Mouse (Mus musculus) CD4-positive helper T cell, adult 2 months (primary cell): Measurements from ENCODE around the gene Zfp639.
A peak's percentile ranks its signal among the peaks of the same experiment; 100 is the strongest.

Experiments
- DNase-seq: peaks from one replicate; pipeline ENCODE4 v3.0.0-alpha.2; 2012; ENCODE audit warnings: low read depth, missing footprints, low spot score

The Zfp639 gene

DNA sequence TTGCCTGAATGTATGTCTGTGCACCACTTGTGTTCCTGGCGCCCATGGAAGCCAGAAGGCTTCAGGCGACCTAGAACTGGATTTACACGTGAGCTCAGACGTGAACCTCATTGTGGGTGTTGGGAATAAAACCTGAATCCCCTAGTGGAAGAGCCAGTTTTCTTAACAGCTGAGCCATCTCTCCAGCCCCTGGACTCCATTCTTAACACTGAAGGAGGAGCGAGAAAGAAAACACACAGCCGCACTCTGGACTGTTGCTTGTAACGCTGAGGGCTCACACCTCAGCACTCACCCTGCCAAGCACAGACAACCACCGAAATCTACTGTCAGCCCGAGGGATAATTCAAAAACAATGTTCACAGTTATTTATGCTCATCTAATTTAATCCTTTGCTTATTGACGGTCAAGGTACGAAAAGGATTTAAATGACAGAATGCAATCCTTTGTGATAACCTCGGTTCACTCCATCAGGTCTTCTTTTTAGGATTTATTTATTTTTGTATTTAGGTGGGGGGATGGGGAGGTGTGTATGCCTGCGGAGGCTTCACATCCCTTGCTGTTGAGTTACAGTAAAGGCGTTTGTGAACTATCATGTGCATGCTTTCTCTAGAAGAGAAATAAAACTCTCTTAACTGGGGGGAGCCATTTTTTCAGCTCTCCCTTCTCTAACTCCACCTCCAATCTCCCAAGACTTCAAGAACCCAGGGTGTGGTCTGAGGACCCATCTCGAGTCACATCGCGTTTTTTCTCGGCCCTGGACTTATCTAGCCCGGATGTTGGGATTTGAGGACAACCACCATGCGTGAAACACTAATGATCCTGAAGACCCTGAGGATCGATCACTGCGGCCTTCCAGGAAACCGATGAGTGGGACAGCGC lies at the start of gene Zfp639:
Gene Zfp639, plus strand, starts transcription at position 764 of the 879 bp plus-strand sequence.
- DNase-seq: peak; percentile 15

DNA sequence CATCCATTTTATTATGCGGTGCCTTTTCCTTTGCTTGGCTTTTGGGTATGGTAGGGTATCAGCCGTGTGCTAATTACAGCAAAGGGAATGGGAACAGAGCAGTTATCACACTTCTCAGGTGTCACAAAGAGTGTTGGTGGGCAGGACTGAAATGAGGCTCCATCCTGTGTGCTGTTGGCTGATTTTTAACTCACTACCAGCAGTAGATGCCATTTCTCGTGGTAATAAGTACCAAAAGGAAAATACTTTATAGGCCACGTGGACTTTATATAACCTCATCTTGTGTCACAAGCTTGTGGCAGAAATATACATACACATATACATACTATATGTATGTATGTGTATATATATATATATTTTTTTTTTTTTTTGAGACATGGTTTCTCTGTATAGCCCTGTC lies 42.7 kb upstream of the Zfp639 start:
- no peak for DNase-seq

DNA sequence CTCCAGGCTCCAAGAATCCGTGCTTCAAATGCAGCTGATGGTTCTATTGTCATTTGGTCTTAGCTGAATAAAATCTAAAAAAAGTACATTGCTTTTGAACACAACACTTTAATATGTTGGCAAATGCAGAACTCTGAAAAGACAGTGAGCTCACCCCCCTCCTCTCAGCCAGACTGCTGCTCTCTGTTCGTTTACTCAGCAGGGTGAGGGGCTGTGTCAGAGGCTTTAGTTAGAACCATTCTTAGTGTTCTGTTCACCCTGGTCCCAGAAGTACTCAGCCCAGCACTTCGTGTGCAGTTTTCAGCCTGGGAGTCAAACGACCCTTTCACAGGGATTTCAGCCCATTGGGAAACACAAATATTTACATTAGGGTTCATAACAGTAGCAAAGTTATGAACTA lies 41.6 kb upstream of the Zfp639 start:
- DNase-seq: no peak

DNA sequence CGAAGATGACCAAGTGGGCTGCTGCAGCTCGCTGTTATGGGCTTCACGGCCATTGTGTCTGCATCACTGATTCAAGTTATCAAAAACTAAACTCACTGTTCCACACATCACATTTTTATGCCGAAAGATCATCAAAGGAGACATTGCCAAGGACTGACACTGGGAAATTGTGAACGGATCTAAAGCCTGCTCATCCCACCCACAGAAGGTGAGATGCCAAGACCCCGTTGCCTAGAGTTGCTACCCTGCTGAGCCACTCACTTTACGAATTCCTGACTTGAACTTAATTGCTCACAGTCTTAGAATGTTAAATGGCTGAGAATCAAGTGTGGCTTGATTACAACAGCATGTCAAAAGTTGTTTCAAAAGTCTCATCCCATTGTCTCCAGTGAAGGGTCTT lies 39.6 kb upstream of the Zfp639 start:
- no peak for DNase-seq

DNA sequence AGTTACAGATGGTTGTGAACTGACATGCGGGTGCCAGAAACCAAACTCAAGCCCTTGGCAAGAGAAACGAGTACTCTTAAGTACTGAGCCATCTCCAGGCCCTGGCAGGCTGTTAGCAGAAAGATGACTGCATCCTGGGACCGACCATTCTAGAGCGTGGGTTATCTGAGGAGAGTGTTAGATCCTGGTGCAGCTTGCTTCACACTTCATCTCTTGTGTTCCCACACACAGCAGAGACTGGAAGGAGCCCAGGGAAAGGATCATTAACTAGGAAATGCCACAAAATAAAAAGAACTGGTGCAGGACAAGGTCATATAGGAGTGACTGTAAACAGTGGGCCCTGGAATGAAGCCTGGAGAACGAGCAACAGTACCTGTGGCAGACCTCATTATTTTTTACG lies 39.0 kb upstream of the Zfp639 start:
- no peak for DNase-seq

DNA sequence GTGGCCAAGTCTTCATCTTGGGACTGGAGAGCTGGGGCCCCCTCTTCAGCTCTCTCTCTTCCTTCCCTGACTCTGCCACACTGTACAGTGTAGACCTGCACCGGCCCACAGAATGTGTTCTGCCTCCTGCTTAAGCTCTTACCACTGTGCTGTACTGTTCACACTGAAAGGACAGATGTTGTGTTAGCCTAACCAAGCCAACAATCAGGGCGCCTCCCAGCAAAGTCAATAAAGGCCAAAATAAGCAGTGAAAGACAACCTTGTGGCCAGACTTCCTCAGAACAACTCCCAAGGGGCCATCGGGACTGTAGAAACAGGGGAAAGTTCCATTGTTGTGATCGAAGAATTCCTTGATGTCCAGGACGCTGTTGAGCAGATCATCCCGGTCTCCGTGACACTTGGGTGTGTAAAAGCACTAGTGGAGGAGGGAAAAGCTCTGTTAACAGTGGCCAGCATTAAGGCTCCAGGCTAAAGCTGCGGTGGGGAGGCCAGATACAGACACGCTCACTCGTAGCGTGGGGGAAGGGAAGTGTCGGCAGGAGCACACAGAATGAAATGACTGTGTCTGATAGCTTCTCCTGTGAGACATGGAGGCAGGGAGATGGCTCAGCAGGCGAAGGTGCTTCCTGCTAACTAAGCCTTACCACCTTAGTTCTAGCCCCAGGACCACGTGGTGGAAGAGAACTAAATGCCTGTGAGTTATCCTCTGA lies 37.7 kb upstream of the Zfp639 start:
- DNase-seq: no peak

DNA sequence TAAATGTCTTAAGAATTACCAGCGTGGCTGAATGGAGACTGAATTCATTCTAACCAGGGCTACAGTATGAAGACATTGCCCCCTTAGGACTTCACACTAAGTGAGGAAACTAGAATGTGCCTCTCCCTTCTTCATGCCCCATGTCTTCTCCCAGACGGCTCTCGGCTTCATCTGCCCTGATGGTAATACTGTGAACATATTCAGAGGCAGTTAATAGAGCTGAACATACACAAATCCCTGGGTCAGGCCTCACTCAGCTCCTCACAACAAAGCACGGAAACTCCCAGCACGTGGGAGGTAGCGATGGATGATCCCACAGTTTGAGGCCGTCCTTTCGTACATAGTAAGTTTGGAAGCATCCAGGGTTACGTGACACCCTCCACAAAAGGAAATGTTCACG lies 36.9 kb upstream of the Zfp639 start:
- DNase-seq: no peak

DNA sequence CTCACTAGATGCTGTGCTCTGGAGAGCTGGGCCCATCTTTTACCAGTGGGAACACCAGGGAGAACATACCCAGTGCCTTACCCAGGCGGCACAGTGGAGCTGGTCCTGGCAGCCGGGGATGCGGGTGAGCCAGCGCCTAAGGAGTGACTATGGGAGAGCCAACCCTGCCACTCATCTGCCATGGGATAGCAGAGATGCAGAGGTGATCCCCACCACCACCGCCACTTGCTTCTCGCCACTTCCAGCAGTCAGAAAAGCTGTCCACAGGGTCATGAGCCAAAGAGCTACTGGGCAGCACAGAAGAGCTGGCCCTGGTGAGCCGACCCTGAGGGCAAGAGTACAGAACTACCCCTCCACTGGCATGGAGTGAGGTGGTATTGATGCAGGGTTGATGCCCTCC lies 30.1 kb upstream of the Zfp639 start:
- no peak for DNase-seq

DNA sequence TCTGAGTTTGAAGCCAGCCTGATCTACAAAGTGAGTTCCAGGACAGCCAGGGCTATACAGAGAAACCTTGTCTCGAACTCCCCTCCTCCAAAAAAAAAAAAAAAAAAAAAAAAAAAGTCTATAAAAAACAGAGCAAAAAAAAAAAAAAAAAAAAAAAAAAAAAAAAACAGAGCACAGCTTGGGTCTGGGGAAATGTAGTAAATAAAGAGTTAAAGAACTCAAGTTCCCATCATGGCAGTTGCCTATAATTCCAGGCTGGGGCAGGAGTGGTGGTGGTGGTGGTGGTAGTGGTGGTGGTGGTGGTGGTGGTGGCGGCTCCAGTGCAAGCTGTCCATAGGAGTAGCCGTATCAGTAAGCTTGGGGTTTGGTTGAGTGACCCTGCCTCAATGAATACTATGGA lies 27.0 kb upstream of the Zfp639 start:
- DNase-seq: no peak

DNA sequence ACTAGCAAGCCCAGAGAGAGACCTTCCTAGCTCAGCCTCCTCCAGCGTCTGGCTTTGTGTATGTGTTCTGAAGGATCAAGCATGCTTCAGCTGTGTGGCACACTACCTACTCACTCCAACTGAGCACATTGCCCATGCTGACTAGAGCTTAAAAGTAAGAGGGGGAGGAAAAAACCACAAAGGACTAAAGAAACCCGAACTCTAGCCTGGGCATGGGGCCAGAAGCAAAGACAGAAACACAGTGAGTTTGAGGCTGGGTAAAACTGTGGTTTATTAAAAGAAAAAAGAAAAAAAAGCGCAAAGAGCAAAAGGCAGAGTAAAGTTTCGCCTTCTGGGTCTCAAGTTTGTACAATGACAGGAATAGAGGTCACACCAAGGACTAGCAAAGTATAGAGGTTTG lies 23.5 kb upstream of the Zfp639 start:
- no peak for DNase-seq

DNA sequence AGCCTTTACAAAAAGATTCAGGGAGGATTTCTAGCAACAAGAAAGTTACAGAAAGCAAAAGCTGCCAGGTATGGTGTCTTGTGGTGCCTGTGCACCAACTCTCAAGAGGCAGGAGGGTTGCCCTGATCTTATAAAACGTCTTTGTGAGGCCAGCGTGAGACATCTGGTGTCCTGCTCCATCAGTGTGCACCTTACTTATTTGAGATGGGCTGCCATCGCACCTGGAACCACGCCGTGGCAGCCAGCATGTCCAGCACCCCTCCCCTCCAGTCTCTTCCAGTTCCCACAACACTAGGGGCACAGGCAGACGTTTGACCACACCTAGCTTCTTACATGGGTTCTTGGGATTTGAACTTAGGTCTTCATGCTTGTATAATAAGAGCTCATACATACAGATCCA lies 21.9 kb upstream of the Zfp639 start:
- DNase-seq: no peak

DNA sequence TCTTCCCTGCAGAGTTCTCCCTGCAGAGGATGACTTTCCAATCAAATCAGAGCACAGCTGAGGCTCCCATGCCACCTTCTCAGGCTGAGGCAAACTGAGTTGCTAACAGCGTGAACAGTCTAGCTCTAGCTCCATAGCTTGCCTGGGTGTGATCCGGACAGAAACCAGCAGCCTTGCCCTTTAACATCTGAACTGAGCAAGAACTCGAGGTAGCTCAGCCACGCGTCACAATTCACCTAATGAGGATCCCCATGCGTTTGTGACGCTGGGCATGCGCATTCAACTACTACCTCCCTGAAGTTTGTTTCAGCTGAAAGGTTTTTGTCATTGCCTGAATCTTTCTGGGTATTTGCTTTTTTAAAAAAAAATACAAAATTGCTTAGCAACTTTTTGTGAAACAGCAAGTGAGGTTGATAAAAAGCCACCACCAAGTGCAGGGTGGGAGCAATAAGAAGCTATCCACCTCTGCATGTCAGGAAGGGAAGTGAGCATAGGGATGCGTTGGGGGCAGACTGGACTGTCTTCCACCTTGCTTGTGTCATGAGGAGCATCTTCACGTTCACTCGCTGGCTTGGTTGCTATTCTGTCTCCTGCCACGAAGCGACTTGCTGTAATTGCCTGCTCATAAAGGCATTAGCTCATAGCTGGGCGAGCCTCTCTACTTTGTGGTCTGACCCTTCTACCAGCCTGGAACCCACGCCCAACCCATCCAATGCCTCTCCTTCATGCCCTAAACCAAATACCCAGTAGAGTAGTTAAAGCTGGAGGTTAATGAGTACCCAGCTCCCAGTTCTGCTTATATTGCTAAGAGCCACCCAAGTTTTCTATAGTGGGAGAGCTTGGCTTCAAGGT lies 19.8 kb upstream of the Zfp639 start:
- no peak for DNase-seq

DNA sequence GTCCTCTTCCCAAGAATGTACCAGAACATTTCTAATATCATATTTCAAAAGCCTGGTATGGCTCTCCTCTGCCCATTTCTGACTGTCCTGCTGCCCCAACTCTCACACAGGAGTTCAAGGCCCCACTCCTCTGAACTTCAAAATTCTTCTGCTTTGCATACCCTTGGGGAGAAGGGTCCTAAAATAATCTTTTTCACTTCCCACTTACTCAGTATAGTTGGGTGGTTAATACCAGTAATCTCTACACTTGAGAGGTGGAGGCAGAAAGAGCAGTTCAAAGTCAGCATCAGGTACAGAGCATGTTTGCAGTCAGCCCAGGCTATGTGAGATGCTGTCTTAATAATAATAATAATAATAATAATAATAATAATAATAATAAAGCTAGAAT lies 19.1 kb upstream of the Zfp639 start:
- DNase-seq: no peak

DNA sequence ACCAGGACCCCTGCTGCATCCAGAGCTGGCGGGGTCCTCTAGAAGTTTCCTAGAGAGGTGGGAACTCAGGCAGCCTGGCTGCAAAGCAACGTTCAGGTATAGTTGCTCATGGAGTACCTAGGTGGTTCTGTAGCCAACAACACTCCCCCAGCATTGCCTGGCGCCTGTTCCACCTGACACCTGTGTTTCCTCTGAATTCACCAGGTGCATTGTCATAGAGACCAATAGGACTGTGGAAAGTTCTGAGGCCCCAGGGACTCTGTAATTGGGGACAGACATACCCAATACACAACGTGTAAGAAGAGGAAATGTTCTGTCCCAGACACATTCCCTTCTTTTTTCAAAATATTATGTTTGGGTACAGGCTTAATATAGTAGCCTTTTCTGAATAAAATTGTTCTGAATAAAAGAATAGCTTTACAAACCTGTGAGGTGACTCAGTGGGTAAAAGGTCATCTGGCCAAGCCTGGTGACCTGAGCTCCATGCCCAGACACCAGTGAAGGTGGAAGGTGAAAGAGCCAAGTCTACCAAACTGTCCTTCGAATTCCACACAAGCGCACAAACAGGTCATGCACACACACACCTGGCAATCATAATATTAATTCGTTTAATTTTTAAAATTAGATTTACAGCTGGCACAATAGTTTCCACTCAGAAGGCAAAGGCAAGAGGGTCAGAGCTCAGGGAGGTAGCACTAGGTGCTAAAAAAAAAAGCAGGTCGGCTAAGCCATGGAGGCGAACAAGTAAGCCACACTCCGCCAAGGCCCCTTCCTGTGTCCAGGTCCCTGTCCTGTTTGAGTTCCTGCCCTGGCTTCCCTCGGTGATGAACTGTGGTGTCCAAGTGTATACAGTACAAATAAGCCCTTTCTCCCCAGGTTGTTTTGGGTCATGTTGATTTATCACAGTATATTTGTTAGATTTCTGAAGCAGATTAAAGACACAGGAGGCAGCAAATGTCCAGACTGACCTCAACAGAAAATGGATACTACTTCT lies 17.7 kb upstream of the Zfp639 start, which contains the start of gene Kcnmb3:
Gene Kcnmb3, minus strand, starts transcription at position 135 of the 994 bp plus-strand sequence.
- DNase-seq: no peak

DNA sequence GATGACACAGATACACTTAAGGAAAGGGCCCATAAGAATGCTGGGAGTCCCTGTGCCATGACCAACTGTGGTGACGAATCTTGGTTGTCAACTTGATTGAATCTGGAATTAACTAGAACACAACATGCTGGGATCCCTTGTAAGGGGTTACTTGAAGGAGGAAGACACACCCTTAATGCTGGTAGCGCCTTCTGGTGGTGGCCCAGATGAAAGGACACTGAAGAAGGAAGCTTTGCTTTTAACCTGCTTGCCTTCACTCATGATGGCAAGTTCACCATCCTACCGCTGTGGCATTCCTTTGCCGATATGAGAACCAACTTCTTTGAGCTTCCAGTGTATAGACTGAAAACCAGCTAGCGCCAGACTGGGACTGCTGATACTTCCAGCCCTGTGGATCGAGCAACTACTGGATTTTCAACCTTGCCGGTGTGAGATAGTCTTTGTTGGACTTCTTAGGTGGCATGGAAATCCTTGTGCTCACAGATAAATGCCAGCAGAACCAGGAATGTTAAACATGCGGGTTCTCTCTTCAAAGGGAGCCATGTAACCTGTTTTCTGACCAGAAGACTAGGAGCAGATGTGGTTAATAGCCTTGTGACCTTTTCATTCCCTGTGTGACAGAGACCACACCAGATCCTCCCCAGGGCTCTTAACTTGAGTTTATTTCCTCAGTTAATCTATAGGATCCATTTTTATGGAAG lies 15.5 kb upstream of the Zfp639 start:
- DNase-seq: peak; percentile 13

DNA sequence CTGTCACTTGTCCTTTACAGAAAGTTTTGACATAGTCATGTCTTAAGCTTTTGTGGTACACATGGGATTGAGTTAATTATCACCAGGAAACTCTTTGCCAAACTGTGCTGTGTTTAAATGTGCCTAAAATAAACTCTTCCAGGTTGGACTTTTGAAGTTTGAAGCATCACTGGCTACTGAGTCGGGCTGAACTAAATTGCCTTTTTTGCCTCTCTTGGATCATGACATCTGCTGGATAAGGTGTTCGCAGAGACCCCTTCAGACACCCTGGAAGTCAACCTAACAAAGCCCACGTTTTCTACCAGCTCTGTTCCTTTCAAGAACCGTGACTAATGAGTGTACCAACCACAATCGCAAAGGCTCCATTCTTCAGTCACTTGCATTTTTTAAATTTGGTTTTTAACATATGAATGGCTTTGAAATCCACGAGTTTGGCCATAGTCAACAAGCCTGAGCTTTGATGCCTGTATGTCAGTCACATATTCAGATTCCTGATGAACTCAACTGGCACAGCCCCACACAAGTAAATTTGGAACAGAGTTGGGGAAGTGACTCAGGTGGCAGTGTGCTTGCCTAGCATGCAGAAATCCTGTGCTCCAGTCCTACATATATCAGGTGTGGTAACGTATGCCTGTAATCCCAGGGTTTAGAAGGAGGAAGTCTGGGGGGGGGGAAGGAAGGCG lies 14.8 kb upstream of the Zfp639 start:
- no peak for DNase-seq

DNA sequence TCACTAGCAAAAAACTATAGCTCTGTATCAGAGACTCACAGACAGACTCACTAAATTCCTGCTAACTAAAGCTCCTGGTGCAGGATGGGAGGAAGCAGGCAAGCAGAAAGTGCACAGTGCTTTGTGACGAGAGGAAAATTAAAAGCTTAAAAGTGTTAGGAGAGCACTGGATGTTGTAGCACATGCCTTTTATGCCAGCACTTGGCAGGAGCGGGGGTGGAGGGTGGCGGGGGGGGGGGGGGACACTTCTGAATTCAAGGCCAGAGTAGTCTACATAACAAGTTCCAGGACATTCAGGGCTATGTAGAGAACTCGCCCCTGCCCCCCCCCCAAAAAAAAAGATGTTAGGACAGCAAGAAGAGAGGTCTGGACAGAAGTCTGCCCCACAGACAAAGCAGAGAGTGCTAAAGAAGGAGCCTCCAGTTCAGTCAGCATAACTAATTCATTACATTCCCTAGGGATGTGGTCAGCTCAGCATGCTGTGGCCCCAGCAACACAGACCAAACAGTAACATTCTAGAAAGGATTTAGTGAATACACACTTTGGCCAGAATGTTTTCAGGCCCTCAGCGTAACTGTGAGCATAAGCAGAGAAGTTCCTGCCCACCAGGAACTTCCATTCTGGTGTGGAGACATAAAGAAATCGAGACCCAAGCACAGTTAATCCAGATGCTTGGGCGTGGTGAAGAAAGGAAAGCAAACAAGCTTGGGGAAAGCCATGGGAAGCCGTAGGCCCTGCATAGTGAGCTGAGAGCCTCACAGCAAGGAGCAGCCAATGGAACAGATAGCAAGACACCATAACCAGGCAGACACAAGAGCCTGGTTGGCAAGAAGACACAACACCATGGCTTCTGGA lies 14.0 kb upstream of the Zfp639 start:
- no peak for DNase-seq

DNA sequence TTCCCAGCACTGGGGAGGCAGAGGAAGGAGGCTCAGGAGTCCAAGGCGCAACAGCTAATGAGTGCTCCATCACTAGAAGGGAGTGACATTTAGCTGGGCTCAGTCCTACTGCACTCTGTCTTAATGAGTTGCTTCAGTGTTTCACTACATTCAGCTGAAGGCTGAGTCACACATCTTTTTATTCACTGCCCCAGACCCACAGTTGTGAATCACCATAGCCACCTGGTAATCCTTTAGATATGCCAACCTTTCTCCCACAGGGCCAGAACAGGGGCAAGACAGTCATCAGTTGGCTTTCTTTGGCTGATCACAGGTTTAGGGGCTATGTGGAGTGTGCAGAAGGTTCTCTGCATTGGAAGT lies 13.4 kb upstream of the Zfp639 start:
- DNase-seq: no peak

DNA sequence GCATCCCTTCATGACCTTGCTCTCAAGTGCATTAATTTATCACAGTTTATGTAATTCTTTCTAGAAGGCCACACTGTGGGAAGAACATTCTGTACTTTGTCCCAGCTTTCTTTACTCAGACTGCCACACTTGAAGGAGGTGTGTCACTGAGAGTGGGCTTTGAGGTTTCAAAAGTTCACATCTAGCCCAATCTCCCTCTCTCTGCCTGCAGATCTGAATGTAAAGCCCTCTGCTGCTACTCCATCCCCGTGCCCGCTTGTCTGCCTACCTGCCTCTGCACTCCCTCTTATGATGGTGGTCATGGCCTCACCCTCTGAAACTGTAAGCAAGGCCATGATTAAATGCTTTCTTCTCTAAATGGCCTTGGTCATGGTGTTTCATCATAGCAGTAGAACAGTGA lies 9.7 kb upstream of the Zfp639 start:
- DNase-seq: no peak
